Mouse (Mus musculus): Measurements from ENCODE around the gene Col6a1. TPM values are rescaled to one million over a fixed set of nuclear protein-coding genes. Genes with fewer than 3 reads are reported as not detected.

The Col6a1 gene
- polyA plus RNA-seq, 1 experiment from 2014 or later, result 14.2 TPM

GRCm38 (mm10) chr10:76664156-76665115 is 61.5 kb downstream of the Col6a1 start:
- no peaks in the 10 kb centered on the region for H3K4me1 ChIP-seq (ENCODE audit: control insufficient read depth, low read depth, low read length)
- H3K9ac ChIP-seq (ENCODE audit: low read depth, low read length), result no peak overlapping the region
- H3K9me3 ChIP-seq (replicated peaks; ENCODE audit: control insufficient read depth, low read length), result no peaks in the 10 kb centered on the region
- H3K36me3 ChIP-seq (ENCODE audit: control insufficient read depth, insufficient read depth), result no peaks in the 10 kb centered on the region
- no peak overlapping the region for H3K4me2 ChIP-seq (ENCODE audit: low read depth, low read length)
- WGBS (ENCODE audit: insufficient replicate concordance), result 68% methylated on average over 20 of the region's 20 CpGs
- H3K27ac ChIP-seq (ENCODE audit: low read length), result no peak overlapping the region
- no peaks in the 10 kb centered on the region for H3K27me3 ChIP-seq (ENCODE audit: control insufficient read depth, insufficient read depth, low read depth, low read length)
- ATAC-seq (ENCODE audit: low read depth), result no peak
- no peak overlapping the region for H3K4me3 ChIP-seq (ENCODE audit: low read depth, low read length)

Other genes with a start within 250 kb of the Col6a1 start
- gene Lss, start 194.6 kb downstream of the Col6a1 start, polyA plus RNA-seq (2015; fragmentation: Nextera tagmentation; extraction: Ambion mirVana), result 78.2 and 84.6 TPM in 2 replicates
- not detected in 2 replicates for gene Spatc1l, start 163.9 kb downstream of the Col6a1 start, polyA plus RNA-seq (2015; fragmentation: Nextera tagmentation; extraction: Ambion mirVana)
- gene Ftcd, start 150.5 kb downstream of the Col6a1 start, polyA plus RNA-seq (2015; fragmentation: Nextera tagmentation; extraction: Ambion mirVana), result 52.9 and 63.8 TPM in 2 replicates
- 7.0 and 10.9 TPM in 2 replicates for gene Col6a2, start 102.5 kb downstream of the Col6a1 start, polyA plus RNA-seq (2015; fragmentation: Nextera tagmentation; extraction: Ambion mirVana)
- gene Pcbp3, start 235.7 kb upstream of the Col6a1 start, polyA plus RNA-seq (2015; fragmentation: Nextera tagmentation; extraction: Ambion mirVana), result 3.8 and 4.6 TPM in 2 replicates